Mouse (Mus musculus) small intestine, adult 2 months (tissue): ENCODE data around the gene Adam22.

Experiments
- CTCF ChIP-seq: fragments of 200-500 bp; IDR thresholded peaks from 2 replicates; pipeline ENCODE4 v1.5.1; 2012; ENCODE audit warnings: low read depth, mild to moderate bottlenecking, control low read depth, inconsistent platforms, low read length, moderate library complexity, mixed read lengths; ENCODE audit not compliant: insufficient replicate concordance, insufficient read length; ENCODE audit errors: extremely low read depth
- POLR2A ChIP-seq: fragments of 200-500 bp; IDR thresholded peaks from 2 replicates; pipeline ENCODE4 v1.6.1; 2012; ENCODE audit warnings: low read depth, mild to moderate bottlenecking, control low read depth, inconsistent platforms, low read length, moderate library complexity

GRCm38 (mm10) chr5:8397587-8398249 is 29.8 kb upstream of the Adam22 start:
- TF ChIP-seq CTCF: no peak
- TF ChIP-seq POLR2A: no peak
